Mouse (Mus musculus) small intestine, adult 2 months (tissue): ENCODE data around the gene Timm23. TPM values are rescaled to one million over a fixed set of nuclear protein-coding genes. Genes with fewer than 3 reads are reported as not detected.
A peak's percentile ranks its signal among the peaks of the same experiment; 100 is the strongest.
"Not testable (repeated sequence)": the region's sequence is repeated elsewhere in the genome, so short reads cannot be mapped to it uniquely, and the experiment has no call there.

Source experiments
- H3K27ac ChIP-seq: fragments of 200-500 bp; 2 replicates; pipeline ENCODE4 v1.5.1; 2012; ENCODE audit warnings: low read depth, low read length, control low read depth, inconsistent platforms; ENCODE audit not compliant: insufficient read depth
- H3K27me3 ChIP-seq: fragments of 200-500 bp; 2 replicates; pipeline ENCODE4 v1.6.1; 2012; ENCODE audit warnings: mild to moderate bottlenecking, moderate library complexity, low read length, inconsistent platforms; ENCODE audit not compliant: control insufficient read depth, insufficient read depth
- H3K36me3 ChIP-seq: fragments of 200-500 bp; 2 replicates; pipeline ENCODE4 v1.6.1; 2012; ENCODE audit warnings: mild to moderate bottlenecking, low read length, control low read depth, inconsistent platforms; ENCODE audit not compliant: control insufficient read depth, insufficient read depth
- H3K4me1 ChIP-seq: fragments of 200-500 bp; 2 replicates; pipeline ENCODE4 v1.6.1; 2012; ENCODE audit warnings: low read length, inconsistent platforms, mixed read lengths; ENCODE audit not compliant: control insufficient read depth, insufficient read depth, insufficient read length
- H3K4me3 ChIP-seq: fragments of 200-500 bp; 2 replicates; pipeline ENCODE4 v1.5.1; 2012; ENCODE audit warnings: low read depth, mild to moderate bottlenecking, control low read depth, inconsistent platforms, low read length, moderate library complexity
- CTCF ChIP-seq: fragments of 200-500 bp; IDR thresholded peaks from 2 replicates; pipeline ENCODE4 v1.5.1; 2012; ENCODE audit warnings: low read depth, mild to moderate bottlenecking, control low read depth, inconsistent platforms, low read length, moderate library complexity, mixed read lengths; ENCODE audit not compliant: insufficient replicate concordance, insufficient read length; ENCODE audit errors: extremely low read depth
- POLR2A ChIP-seq: fragments of 200-500 bp; IDR thresholded peaks from 2 replicates; pipeline ENCODE4 v1.6.1; 2012; ENCODE audit warnings: low read depth, mild to moderate bottlenecking, control low read depth, inconsistent platforms, low read length, moderate library complexity
- WGBS: fragments of 180-500 bp; shearing (Covaris S2); methylation state at CpG from one replicate; pipeline ENCODE4 v1.1.7; 2018; 5-methylcytosine and 5-hydroxymethylcytosine counted together
- polyA plus RNA-seq: library from polyadenylated mRNA; depleted of rRNA; stranded (reverse); fragments of >200 nt; gene quantifications from 2 replicates; pipeline ENCODE4 v1.2.3, GENCODE M21; 2012; rRNA removed

Gene Timm23
- polyA plus RNA-seq = 158 and 177 TPM in 2 replicates

DNA sequence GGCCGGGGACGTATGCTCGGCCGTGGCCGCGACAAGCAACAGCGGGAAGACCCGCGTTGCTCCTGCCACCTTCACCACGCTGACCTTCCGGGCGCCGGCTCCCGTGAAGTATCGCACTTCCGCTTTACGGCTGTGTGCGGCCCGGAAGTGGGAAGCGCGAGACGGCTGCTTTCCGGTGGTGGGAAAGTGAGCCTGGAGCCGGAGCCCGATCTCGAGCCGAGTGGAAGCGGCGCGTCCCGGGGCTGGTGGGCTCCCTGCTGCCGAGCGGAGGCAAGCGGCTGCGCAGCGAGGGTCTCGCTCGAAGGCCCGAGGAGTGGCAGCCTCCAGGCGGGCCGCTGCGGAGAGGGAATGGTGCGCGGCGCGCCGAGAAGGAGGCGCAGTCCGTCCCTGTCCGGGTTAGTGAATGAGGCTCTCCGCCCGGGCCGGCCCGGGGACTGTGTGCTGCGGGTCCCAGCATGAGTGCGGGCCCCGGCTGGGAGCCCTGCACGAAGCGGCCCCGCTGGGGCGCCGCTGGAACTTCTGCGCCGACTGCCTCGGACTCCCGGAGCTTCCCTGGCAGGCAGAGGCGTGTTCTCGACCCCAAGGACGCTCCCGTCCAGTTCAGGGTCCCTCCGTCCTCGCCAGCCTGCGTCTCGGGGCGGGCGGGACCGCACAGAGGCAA is at the start of gene Timm23, which contains the start of gene Parg:
Timm23 (minus strand) TSS at position 108 of the 661 bp plus-strand sequence.
Parg (plus strand) TSS at position 159 of the 661 bp plus-strand sequence.
- peak within 1 kb of the TSS; percentile 100 for H3K4me3 ChIP-seq
- peaks cover 10% of the 10 kb centered on the region; the same call in 1 of the 2 replicates for H3K4me1 ChIP-seq
- no peaks in the 10 kb centered on the region for H3K27me3 ChIP-seq
- WGBS = under 1% methylated on average over 77 of the region's 77 CpGs
- peak within 1 kb of the TSS; percentile 64 for H3K27ac ChIP-seq
- H3K36me3 ChIP-seq = peaks cover 14% of the 10 kb centered on the region
- TF ChIP-seq POLR2A = no peak
- no peak for TF ChIP-seq CTCF

DNA sequence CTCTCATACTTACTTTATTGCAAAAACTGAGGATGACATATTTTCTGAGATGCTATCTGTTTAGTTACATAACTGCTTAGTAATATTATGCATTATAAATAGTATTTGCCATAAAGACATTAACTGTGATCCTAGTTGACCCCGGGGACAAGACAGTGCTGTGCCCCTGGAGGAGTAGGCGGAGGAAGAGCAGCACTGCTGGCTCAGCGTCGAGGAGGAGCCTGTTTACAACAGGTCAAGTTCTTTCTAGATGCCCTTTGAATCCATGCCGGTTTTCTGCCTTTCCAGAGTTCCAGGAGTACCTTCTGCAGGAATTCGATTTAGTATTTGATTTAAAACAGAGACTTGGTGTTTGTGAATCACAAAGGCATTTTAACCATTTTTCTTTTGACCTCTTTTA is 47.9 kb upstream of the Timm23 start:
- peaks cover 17% of the 10 kb centered on the region for H3K36me3 ChIP-seq
- H3K4me3 ChIP-seq = no peak overlapping the region
- TF ChIP-seq CTCF = no peak
- TF ChIP-seq POLR2A = no peak
- H3K27ac ChIP-seq = no peak overlapping the region
- no peaks in the 10 kb centered on the region for H3K27me3 ChIP-seq
- 64% methylated on average over 6 of the region's 6 CpGs for WGBS
- no peaks in the 10 kb centered on the region for H3K4me1 ChIP-seq

DNA sequence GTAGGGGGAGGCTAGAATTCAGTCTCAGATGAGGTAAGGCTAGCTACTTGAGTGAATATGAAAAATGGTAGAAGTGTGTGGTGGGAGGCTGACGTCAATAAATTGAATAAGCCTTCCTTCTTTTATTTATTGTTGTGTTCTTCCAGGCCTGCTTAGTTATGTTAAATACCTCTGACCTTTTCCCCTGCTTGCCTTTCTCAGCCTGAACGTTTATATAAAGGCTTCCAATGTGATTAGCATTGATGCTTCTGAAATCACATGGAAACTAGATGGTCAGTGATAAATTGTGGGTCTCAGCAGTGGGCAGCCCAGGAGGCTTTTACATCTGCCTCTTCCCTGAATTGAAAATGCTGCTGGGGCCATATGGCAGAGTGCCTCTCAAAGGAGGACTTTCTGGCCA is 44.3 kb upstream of the Timm23 start:
- H3K4me3 ChIP-seq = no peak overlapping the region
- H3K36me3 ChIP-seq = peaks cover 18% of the 10 kb centered on the region
- TF ChIP-seq CTCF = no peak
- TF ChIP-seq POLR2A = no peak
- 54% methylated on average over 2 of the region's 2 CpGs for WGBS
- no peaks in the 10 kb centered on the region for H3K4me1 ChIP-seq
- H3K27me3 ChIP-seq = no peaks in the 10 kb centered on the region
- H3K27ac ChIP-seq = no peak overlapping the region

DNA sequence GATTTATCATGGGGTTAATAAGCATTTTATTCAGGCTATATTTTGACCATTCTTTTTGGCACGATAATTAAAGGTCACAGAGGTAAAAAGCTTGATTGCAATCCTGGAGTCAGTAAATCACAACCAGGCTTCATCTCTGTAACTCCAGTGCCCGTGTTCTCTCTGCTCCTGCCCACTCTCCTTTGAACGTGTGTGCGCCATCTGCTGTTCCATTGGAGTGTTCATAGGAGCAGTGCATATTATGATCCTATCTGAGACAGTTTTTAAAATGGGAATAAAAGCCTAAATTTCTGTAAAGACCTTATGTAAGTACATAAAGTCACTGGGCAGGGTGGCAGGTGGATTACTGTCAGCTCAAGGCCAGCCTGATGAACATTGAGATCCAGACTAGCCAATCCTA is 40.7 kb upstream of the Timm23 start:
- no peaks in the 10 kb centered on the region for H3K27me3 ChIP-seq
- 84% methylated on average over 4 of the region's 4 CpGs for WGBS
- H3K4me1 ChIP-seq = no peaks in the 10 kb centered on the region
- H3K4me3 ChIP-seq = no peak overlapping the region
- TF ChIP-seq CTCF (no peak), POLR2A (no peak)
- H3K36me3 ChIP-seq = peaks cover 28% of the 10 kb centered on the region
- H3K27ac ChIP-seq = no peak overlapping the region

DNA sequence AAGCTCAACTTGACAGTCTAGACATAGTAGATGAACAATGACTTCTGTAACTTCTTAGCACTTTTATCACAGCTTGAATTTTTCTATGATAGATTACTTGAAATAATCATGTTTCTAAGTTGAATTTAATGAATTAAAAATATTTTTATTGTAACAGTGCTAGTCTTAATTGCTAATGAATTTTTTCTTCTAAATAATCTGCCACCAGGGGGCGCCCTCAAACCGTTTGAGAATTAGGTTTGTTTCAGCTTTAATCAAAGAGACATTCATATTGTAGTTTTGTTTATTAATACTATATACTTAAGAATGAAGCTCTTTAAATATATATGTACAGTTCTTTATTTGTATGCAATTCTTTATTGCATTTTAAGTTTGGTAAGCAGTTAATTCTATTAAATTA is 27.3 kb upstream of the Timm23 start:
- Histone ChIP-seq H3K4me1 (no peaks in the 10 kb centered on the region), H3K27ac (no peak overlapping the region), H3K36me3 (peaks cover 8% of the 10 kb centered on the region), H3K27me3 (no peaks in the 10 kb centered on the region), H3K4me3 (no peak overlapping the region)
- under 1% methylated on average over 2 of the region's 2 CpGs for WGBS
- TF ChIP-seq CTCF (no peak), POLR2A (no peak)

DNA sequence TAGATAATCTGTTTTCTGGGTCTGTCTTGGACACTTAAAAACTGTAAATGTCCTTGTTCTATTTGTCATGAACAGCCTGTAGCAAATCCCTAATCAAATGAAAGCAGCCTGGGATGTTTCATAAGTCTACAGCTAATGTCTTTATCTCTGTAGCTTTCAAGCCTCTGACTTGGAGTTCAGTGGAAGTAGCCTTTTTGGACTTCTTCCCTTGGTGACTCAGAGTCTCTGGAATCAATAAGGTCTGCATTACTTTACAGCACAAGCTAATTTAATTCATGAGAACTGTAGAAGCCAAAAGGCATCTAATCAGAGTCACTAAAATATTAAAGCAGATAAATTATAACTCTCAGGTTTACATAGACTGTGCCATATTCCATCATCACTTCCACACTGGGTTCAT is 24.9 kb upstream of the Timm23 start:
- no peak for TF ChIP-seq CTCF
- Histone ChIP-seq H3K4me3 (no peak overlapping the region), H3K27ac (no peak overlapping the region), H3K36me3 (peaks cover 9% of the 10 kb centered on the region), H3K4me1 (no peaks in the 10 kb centered on the region), H3K27me3 (no peaks in the 10 kb centered on the region)

DNA sequence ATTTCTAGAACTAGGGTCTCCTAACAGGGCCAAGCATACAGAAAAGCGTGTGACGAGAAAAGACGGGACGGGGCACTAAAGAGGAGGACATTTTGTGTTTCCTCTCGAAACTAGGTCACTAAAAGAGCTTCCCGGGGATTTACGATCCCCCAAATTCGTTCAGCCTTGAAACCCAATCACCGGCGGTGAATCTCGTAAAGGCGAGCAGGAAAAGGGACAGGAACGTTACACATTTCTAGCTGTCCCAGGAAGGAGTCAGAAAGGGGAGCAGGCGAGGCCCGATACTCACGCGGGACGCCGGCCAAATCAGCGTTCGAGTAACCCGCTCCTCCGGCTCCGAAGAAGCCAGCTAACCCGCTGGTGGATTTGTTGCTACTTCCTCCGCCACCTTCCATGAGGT is 344 bp downstream of the Timm23 start:
- H3K4me1 ChIP-seq = peaks cover 10% of the 10 kb centered on the region; the same call in 1 of the 2 replicates
- peaks cover 17% of the 10 kb centered on the region for H3K36me3 ChIP-seq
- peak overlapping the region; percentile 100 for H3K4me3 ChIP-seq
- no peaks in the 10 kb centered on the region for H3K27me3 ChIP-seq
- TF ChIP-seq CTCF = no peak
- TF ChIP-seq POLR2A = no peak
- under 1% methylated on average over 26 of the region's 26 CpGs for WGBS
- H3K27ac ChIP-seq = peak overlapping the region; percentile 64; the same call in 1 of the 2 replicates

DNA sequence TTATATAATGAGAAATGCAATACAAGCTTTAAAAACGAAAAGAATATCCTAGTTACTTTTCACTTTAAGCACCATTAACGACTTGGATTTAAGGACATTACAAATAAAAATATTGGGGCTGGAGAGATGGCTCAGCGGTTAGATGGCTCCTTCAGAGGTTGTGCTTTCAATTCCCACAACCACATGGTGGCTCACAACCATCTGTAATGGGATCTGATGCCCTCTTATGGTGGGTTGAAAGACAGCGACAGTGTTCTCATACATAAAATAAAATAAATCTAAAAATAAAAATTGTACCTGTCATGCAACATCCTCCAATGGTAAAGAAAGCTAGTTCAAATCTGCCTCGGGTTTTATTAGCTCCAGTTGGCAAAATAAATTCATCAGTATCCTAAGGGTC is 8.1 kb downstream of the Timm23 start:
- not testable (repeated sequence) for H3K27ac ChIP-seq, H3K4me1 ChIP-seq, H3K27me3 ChIP-seq, H3K4me3 ChIP-seq
- WGBS = 69% methylated on average over 5 of the region's 5 CpGs
- H3K36me3 ChIP-seq = peaks cover 44% of the 10 kb centered on the region
